Mouse (Mus musculus): ENCODE results near the gene Slmap.
"Not testable (repeated sequence)": the region's sequence is repeated elsewhere in the genome, so short reads cannot be mapped to it uniquely, and the experiment has no call there.

Slmap gene

GRCm38 (mm10) chr14:26534757-26535479 is at the start of gene Slmap:
Gene Slmap (minus strand): TSS chr14:26534931.
- peak; percentile 99 for DNase-seq (ENCODE audit: low read depth, low spot score)

- DNase-seq (ENCODE audit: low read depth, low spot score): no peak
Observed at GRCm38 (mm10) chr14:26583645-26584044, 48.9 kb upstream of the Slmap start.

- peak; percentile 90 for DNase-seq (ENCODE audit: low read depth, low spot score)
Observed at GRCm38 (mm10) chr14:26579346-26580343, 44.9 kb upstream of the Slmap start.

DNA sequence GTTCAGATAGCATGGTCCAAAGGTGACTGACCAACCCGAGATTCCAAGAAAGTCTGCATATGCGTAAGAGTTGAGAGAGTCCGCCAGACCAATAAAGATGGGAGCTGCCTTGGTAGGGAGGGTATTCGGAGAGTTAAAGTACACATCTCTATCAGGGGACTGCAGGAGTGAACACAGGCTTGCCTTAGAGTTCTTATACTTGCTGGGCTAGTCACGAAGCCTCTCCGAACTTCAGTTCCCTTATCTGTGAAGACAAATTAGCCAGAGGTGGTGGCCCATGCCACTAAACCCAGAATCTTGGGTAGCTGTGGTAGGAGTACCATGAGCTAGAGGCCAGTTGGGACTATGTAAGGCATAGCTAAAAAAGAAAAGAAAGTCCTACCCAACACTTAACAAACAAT is 44.1 kb upstream of the Slmap start:
- DNase-seq (ENCODE audit: low read depth, low spot score): peak; percentile 31

DNA sequence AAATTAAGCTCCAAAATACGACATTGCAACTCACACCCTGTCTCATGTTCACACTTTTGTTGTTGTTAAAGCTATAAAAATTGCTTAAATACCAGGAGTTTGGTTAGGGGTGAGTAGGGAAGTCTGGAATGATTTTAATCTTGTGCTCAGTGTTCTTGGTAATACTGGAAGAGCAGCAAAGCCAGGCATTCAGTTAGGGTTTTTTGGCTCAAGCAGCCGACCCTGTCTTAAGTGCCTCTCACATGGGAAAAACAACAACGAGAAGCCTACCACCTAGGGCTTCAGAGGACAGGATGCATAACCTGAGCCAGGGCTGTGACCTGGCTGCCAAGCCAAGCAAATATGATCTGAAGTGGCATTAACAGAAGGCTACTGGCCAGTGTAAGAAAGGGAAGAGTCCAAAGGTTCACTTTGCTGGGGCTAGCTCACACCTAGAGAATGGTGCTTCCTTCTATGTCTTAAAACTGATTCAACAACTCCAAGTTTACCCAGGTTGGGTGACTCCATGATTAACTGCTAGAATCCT is 41.6 kb upstream of the Slmap start:
- no peak for DNase-seq (ENCODE audit: low read depth, low spot score)

- DNase-seq (ENCODE audit: low read depth, low spot score): not testable (repeated sequence)
Observed at GRCm38 (mm10) chr14:26573556-26573955, 38.8 kb upstream of the Slmap start, which contains the start of gene Dennd6a. Gene Dennd6a (plus strand): TSS chr14:26573856.

DNA sequence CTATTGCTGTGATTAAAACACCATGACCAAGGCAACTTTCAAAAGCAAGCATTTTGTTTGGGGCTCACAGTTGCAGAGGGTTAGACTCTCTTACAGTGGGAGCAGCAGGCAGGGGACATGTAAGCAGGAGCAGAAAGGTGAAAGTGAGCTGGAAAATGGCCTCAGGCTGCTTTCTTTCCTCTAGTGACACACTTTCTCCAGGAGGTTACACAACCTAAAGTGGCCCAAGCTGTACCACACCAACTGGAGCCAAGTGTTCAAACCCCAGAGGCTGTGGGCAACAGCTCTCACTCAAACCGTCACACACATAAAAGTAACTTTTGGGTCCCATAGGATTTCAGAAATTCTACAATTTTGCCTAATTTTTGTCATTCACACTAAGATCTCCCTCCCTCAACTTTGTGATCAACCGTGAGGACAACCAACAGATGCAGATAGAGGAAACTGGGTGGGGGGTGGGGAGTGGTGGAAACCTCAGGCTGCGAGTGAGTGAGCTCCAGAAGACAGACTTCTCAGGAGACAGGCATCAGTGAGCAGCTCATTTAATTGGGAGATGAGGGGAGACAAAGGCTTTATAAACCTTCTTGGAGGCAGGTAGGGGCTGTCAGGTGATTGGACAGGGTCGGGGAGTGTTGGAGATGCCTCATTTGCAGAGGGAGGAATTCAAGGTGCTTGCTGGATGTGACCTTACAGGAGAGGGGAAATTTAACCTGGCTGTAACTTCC is 37.4 kb upstream of the Slmap start:
- DNase-seq (ENCODE audit: low read depth, low spot score): no peak

- DNase-seq (ENCODE audit: low read depth, low spot score): no peak
Observed at GRCm38 (mm10) chr14:26569880-26570279, 35.1 kb upstream of the Slmap start.

GRCm38 (mm10) chr14:26562247-26562646 is 27.5 kb upstream of the Slmap start:
- DNase-seq (ENCODE audit: low read depth, low spot score): no peak

DNA sequence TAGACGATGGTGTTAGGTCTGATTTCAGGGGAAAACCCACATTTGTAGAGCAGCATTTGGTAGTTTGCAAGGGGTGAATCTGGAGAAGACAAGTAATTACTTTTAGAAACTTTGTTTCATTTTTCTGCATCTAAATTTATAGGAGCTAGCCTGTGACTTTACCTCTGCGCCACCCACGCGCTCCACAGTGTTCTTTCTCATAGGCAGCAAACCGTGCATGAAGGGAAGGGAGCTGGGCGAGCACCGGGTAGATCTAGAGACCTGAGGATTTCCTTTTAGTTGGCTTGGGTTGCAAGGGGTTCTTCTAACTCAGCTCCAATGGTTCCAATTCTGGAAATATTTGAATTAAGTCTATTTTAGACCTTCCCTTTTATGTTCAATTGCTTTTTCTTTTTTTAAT is 23.8 kb upstream of the Slmap start:
- no peak for DNase-seq (ENCODE audit: low read depth, low spot score)

DNA sequence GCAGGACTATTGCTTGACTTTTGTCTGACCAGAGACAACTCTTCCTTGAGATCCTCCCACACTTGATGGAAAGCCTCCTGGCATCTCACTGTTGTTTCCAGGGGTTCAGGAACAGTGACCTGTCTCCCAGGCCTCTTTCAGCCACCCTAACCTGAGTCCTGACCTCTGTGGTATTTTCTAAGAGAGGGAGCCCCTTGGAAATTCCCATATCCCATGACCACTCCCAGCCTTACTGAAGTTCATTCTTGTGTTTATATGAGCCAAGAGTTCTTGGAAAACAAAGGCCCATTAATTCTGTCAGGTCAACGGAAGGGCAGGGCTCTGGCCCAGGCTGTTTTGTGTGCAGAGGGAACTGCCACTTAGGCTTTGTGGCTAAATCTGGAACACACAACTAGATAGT is 22.9 kb upstream of the Slmap start:
- peak; percentile 89 for DNase-seq (ENCODE audit: low read depth, low spot score)

- DNase-seq (ENCODE audit: low read depth, low spot score): no peak
Observed at GRCm38 (mm10) chr14:26552853-26553252, 18.1 kb upstream of the Slmap start.

DNA sequence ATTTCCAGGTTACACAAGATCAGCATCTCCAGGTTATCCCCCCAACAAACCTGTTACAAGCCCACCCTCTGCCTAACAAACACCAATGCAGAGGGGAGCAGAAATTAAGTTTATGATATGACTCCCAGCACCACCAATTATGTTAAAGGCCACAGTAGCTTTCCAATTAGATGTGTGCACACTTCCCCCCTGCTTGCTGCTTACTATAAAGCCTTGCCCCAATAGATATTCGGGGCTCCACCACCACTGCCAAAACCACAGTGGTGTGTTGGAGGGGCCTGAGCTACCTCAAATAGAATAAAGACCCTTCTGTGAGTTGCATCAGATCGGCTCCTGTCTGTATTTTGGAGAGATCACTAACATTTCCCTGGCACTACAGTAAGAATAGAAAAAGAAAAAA is 17.7 kb upstream of the Slmap start:
- DNase-seq (ENCODE audit: low read depth, low spot score): no peak

- DNase-seq (ENCODE audit: low read depth, low spot score): no peak
Observed at GRCm38 (mm10) chr14:26550712-26551111, 16.0 kb upstream of the Slmap start.

DNA sequence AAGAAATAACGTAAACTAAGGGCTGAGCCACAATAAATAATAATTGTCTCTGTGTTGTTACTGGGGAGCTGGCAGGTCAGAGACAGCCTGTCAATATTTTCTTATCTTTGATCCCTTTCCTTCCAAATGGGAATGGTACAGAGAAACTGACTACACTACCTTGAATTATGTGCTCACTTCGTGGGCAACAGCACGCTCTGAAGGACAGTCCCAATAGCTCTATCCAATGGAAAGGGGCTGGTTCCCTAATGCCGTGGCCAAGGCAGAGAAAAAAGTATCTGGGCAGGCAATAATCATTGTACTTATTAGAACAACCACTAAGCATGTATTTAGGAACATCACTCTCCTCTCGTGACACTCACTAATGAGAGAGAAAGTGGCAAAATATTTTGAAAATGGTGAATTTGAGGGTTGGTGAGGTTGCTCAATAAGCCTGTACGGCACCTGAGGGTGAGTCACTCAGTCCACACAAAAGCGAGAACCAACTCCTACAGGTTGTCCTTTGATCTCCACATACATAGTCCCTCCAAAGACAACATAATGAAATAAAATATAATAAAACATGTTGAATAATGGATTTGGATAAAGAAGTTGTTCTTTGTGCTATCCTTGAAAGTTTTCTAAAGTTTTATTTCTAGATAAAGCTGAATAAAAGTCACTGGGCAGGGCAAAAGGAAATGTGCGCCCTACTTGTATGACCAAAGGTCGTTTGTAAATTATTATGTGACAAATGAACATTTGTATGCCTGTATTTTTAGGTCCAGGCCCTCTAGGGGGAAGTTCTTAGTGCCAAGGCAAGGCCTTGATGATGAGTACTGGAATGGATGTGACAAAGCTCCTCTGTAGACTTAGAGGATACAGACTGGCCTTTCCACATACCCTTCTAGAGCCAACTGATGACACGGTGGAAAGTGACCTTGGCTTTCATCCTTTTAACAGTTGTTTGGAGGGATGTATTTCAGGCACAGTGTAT is 13.1 kb upstream of the Slmap start:
- no peak for DNase-seq (ENCODE audit: low read depth, low spot score)

DNA sequence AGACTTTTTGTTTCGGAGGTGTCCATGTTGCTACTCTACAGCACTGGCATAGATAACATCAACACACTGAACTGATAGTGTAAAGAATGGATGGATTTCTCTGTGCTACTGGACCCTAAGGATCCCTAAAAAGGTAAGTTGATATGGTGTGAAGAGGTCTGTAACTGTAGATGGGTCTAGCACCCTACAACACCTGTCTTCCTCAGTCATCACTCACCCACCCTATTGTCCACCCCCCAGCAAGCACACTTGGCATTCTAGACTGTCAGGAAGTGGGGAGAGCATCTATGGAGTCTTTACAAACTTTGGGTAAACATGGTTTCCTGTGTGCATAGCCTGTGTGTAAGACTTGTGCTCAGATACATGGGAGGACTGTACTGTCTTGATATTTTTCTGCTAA is 7.4 kb upstream of the Slmap start:
- DNase-seq (ENCODE audit: low read depth, low spot score): no peak

DNA sequence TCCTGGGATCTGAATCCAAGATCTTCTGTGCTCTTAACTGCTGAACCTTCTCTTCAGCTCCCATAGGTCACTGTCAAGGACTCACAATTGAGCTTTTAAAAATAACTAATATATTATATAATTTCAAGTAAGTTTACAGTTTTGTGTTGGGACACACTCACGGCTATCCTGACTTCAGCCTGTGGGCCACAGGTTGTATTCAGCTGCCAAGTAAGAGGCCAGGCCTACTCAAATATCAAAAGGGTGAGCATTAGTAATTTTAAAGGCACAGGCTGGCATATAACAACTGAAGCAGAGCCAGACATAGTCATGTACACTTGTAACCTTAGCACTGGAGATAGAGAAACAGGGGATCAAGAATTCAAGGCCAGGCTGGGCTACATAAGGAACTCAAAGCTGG is 5.8 kb upstream of the Slmap start:
- DNase-seq (ENCODE audit: low read depth, low spot score): no peak

- no peak for DNase-seq (ENCODE audit: low read depth, low spot score)
Observed at GRCm38 (mm10) chr14:26539241-26539640, 4.5 kb upstream of the Slmap start.

DNA sequence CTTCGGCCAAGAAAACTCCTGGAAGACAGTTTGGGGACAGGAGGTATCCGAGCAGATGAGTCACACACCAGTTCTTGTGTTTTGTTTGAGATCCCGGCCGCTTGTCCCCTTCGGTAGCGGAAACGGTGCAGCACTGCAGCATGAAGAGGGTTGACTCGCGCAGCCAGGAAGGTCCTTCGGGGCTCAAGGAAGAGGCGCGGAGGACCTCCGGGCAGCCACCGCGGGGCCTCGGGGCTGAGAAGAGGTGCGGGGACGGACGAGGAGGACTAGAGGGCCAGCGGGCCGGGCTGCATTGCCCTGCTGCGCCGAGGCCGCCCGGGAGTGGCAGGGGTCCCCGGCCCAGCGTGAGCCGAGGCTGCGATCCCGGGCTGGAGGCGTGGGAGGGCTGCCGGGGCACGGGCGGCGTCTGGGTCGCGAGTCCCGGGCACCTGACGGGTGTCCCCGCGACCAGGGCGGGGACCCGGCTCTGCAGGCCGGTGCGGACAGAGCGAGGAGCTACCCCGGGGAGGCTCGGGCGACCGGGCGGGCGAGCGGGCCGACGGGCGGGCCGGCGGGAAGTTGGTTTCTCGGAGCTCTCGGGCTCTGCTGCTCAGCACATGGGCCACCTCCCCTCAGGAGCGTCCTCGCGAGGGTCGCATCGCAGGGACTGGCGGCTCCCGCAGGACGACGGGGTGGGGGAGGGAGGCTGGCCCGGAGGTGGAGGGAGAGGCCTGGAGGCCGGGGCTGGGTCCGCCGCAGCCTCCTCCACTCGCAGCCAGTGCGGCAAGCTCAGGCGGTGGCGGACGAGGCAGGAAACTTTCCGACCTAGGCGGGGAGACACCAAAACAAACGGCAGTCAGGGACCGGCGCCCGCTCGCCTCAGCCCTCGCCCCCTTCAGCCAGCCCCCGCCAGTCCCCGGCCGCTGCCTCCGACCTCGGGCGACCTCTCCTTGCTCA is 642 bp downstream of the Slmap start:
- DNase-seq (ENCODE audit: low read depth, low spot score): peak; percentile 73

Data from R1 (cell line).